Mouse (Mus musculus) ES-E14 (cell line): Measurements from ENCODE around the gene Fam131c. TPM values are rescaled to one million over a fixed set of nuclear protein-coding genes. Genes with fewer than 3 reads are reported as not detected.

ENCODE experiments used
- DNase-seq: peaks from one replicate; pipeline ENCODE4 v3.0.0-alpha.2; 2013; ENCODE audit warnings: low read depth, low spot score
- H3K27ac ChIP-seq: 2 replicates; pipeline ENCODE4 v1.5.1; 2012; ENCODE audit warnings: low read depth, mild to moderate bottlenecking, low read length, moderate library complexity, mixed read lengths; ENCODE audit not compliant: poor library complexity, insufficient read depth, severe bottlenecking
- H3K36me3 ChIP-seq: 2 replicates; pipeline ENCODE4 v1.6.1; 2012; ENCODE audit warnings: mild to moderate bottlenecking, low read length, moderate library complexity, mixed read lengths; ENCODE audit not compliant: control insufficient read depth, poor library complexity, insufficient read depth, severe bottlenecking
- H3K4me1 ChIP-seq, 2 experiments: fragments of 150-350 bp in 1 of 2; sonication (generic) in 1 of 2; 2 replicates each; pipeline ENCODE4 v1.6.1; 2012; ENCODE audit warnings: low read length in 2 of 2, mild to moderate bottlenecking in 1 of 2, mixed read lengths in 1 of 2; ENCODE audit not compliant: control insufficient read depth in 2 of 2, insufficient read depth in 2 of 2, poor library complexity in 1 of 2
- H3K4me3 ChIP-seq, 2 experiments: fragments of 150-350 bp in 1 of 2; sonication (generic) in 1 of 2; 2 replicates each; pipeline ENCODE4 v1.5.1; 2012; ENCODE audit warnings: low read length in 2 of 2, low read depth in 1 of 2, mild to moderate bottlenecking in 1 of 2, mixed read lengths in 1 of 2; ENCODE audit not compliant: insufficient read depth in 1 of 2, poor library complexity in 1 of 2, severe bottlenecking in 1 of 2
- H3K9ac ChIP-seq: 2 replicates; pipeline ENCODE4 v1.6.1; 2012; ENCODE audit warnings: low read depth, mild to moderate bottlenecking, low read length, mixed read lengths; ENCODE audit not compliant: poor library complexity, insufficient read depth, severe bottlenecking
- H3K9me3 ChIP-seq: fragments of 150-350 bp; sonication (generic); 2 replicates; pipeline ENCODE4 v1.6.1; 2012; ENCODE audit warnings: low read depth, mild to moderate bottlenecking, low read length; ENCODE audit not compliant: control insufficient read depth, insufficient read depth
- CHD2 ChIP-seq: IDR thresholded peaks from 2 replicates; pipeline ENCODE4 v1.6.1; 2014; ENCODE audit warnings: mild to moderate bottlenecking, low read depth, low read length, inconsistent platforms
- HCFC1 ChIP-seq: IDR thresholded peaks from 2 replicates; pipeline ENCODE4 v1.6.1; 2012; ENCODE audit warnings: low read length, inconsistent platforms, borderline replicate concordance; ENCODE audit not compliant: insufficient read depth
- MAFK ChIP-seq: IDR thresholded peaks from 2 replicates; pipeline ENCODE4 v1.6.1; 2014; ENCODE audit warnings: mild to moderate bottlenecking, low read depth, low read length, inconsistent platforms; ENCODE audit not compliant: insufficient read depth
- ZC3H11A ChIP-seq: IDR thresholded peaks from 2 replicates; pipeline ENCODE4 v1.6.1; 2012; ENCODE audit warnings: low read depth, mild to moderate bottlenecking, inconsistent platforms, low read length, borderline replicate concordance
- ZNF384 ChIP-seq: IDR thresholded peaks from 2 replicates; pipeline ENCODE4 v1.6.1; 2012; ENCODE audit warnings: low read depth, low read length, inconsistent platforms
- in situ Hi-C, 2 experiments: fragments of 600-800 bp; cut with MboI; formaldehyde crosslinking; loops; one replicate each; pipeline ENCODE4 v1.15.1; 2025; ENCODE audit warnings: low sequenced_read_pairs in 2 of 2, inconsistent platforms in 1 of 2; ENCODE audit not compliant: unreplicated experiment in 2 of 2
- total RNA-seq: library from RNA; depleted of rRNA; stranded (reverse); fragments of 300-350 nt; gene quantifications from 2 replicates; pipeline ENCODE4 v1.2.3, GENCODE M21; 2012

Fam131c gene
- total RNA-seq, 1 experiment, result 2.3 TPM

- peaks cover 2 to 22% of the 10 kb centered on the region in 2 experiments for H3K4me1 ChIP-seq
- DNase-seq, result no peak
- in situ Hi-C loops, result no loop called here
- TF ChIP-seq ZC3H11A, result no peak
- TF ChIP-seq MAFK, result no peak
- no peak for TF ChIP-seq HCFC1
- TF ChIP-seq ZNF384, result no peak
- no peak for TF ChIP-seq CHD2
- no peaks in the 10 kb centered on the region for H3K9me3 ChIP-seq
- no peak overlapping the region for H3K4me3 ChIP-seq
- H3K9ac ChIP-seq, result no peak overlapping the region
- no peak overlapping the region for H3K27ac ChIP-seq
- no peaks in the 10 kb centered on the region for H3K36me3 ChIP-seq
Measured at GRCm38 (mm10) chr4:141351972-141352371, 16.0 kb upstream of the Fam131c start.

GRCm38 (mm10) chr4:141352986-141353385 lies 15.0 kb upstream of the Fam131c start:
- TF ChIP-seq ZC3H11A (no peak), HCFC1 (no peak), CHD2 (no peak), MAFK (no peak), ZNF384 (no peak)
- Histone ChIP-seq H3K27ac (no peak overlapping the region), H3K36me3 (no peaks in the 10 kb centered on the region), H3K4me3 (peak overlapping the region in 1 of 2 experiments; percentile 26; a peak in 1 of 4 replicates), H3K9me3 (no peaks in the 10 kb centered on the region), H3K9ac (no peak overlapping the region), H3K4me1 (peaks cover 2 to 18% of the 10 kb centered on the region in 2 experiments)
- in situ Hi-C loops, result no loop called here
- DNase-seq, result no peak

- H3K27ac ChIP-seq, result no peak overlapping the region; the same call in 1 of the 2 replicates
- H3K9ac ChIP-seq, result peak overlapping the region; percentile 0; the same call in 1 of the 2 replicates
- peaks cover 2 to 23% of the 10 kb centered on the region in 2 experiments for H3K4me1 ChIP-seq
- no peak for DNase-seq
- TF ChIP-seq CHD2 (no peak), MAFK (0 out of 2 replicates have a peak, but pooled peaks have one; percentile 20), ZC3H11A (no peak), HCFC1 (no peak)
- H3K9me3 ChIP-seq, result no peaks in the 10 kb centered on the region
- in situ Hi-C loops, result no loop called here
- peak overlapping the region in 1 of 2 experiments; percentile 26; a peak in 1 of 4 replicates for H3K4me3 ChIP-seq
- H3K36me3 ChIP-seq, result no peaks in the 10 kb centered on the region
Measured at GRCm38 (mm10) chr4:141353868-141354267, 14.2 kb upstream of the Fam131c start.

- H3K27ac ChIP-seq, result no peak overlapping the region
- H3K36me3 ChIP-seq, result no peaks in the 10 kb centered on the region
- H3K9me3 ChIP-seq, result no peaks in the 10 kb centered on the region
- H3K9ac ChIP-seq, result no peak overlapping the region
- DNase-seq, result no peak
- H3K4me1 ChIP-seq, result peaks cover 5 to 38% of the 10 kb centered on the region in 2 experiments; a peak in 3 of 4 replicates
- in situ Hi-C loops, result no loop called here
- H3K4me3 ChIP-seq, result no peak overlapping the region
- TF ChIP-seq ZNF384 (no peak), MAFK (no peak), CHD2 (no peak), HCFC1 (no peak), ZC3H11A (no peak)
Measured at GRCm38 (mm10) chr4:141357811-141358210, 10.2 kb upstream of the Fam131c start.
